Mouse (Mus musculus) heart, adult 2 months (tissue): ENCODE data around the gene Celf2.

ENCODE experiments used
- EP300 ChIP-seq: fragments of 200-500 bp; IDR thresholded peaks from 2 replicates; pipeline ENCODE4 v1.6.1; 2011; ENCODE audit warnings: low read depth, low read length, control low read depth; ENCODE audit not compliant: insufficient read depth
- POLR2A ChIP-seq: fragments of 200-500 bp; IDR thresholded peaks from 2 replicates; pipeline ENCODE4 v1.6.1; 2011; ENCODE audit warnings: mild to moderate bottlenecking, low read depth, low read length, control low read depth; ENCODE audit not compliant: insufficient read depth

DNA sequence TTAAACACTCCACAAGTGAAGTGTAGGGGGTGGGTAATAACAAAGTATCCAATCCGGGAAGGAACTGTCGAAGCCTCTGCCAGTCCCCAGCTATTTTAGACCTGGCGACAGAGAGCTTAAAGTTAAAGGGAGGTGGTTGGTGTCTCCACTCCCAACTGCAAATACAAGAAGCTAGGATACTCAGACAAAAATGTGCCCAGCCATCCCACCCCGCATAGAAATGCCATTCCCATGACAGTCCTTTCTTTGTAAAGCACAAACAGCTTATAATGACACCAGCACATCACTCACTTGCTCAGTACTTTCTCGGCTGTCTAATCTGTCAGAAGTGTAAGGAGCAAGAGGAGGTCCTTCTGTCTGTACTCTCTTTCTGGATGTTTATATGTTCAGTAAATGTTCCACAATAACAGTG lies 518.3 kb downstream of the Celf2 start:
- no peak for TF ChIP-seq POLR2A
- no peak for TF ChIP-seq EP300
